Mouse (Mus musculus) stomach, embryonic 15.5 days (tissue): ENCODE measurements around the gene Slc25a28. TPM values are rescaled to one million over a fixed set of nuclear protein-coding genes. Genes with fewer than 3 reads are reported as not detected.

Source experiments
- ATAC-seq: fragments of 200-750 bp; cut with Nextera tagmentation; 2 replicates; pipeline ENCODE4 v1.8.0; 2017; ENCODE audit warnings: low read depth, moderate number of reproducible peaks, moderate TSS enrichment; ENCODE audit not compliant: insufficient read depth, low FRiP score
- H3K27ac ChIP-seq: fragments of 300-500 bp; sonication (generic); 2 replicates; pipeline ENCODE4 v1.5.1; 2015; ENCODE audit warnings: mild to moderate bottlenecking, inconsistent platforms
- H3K27me3 ChIP-seq: fragments of 300-500 bp; sonication (generic); replicated peaks from 2 replicates; pipeline ENCODE4 v1.6.1; 2015; ENCODE audit warnings: inconsistent platforms
- H3K36me3 ChIP-seq: fragments of 300-500 bp; sonication (generic); 2 replicates; pipeline ENCODE4 v1.6.1; 2015; ENCODE audit warnings: inconsistent platforms
- H3K4me1 ChIP-seq: fragments of 300-500 bp; sonication (generic); 2 replicates; pipeline ENCODE4 v1.6.1; 2015; ENCODE audit warnings: inconsistent platforms
- H3K4me2 ChIP-seq: fragments of 300-500 bp; sonication (generic); 2 replicates; pipeline ENCODE4 v1.6.1; 2015; ENCODE audit warnings: mild to moderate bottlenecking, inconsistent platforms
- H3K4me3 ChIP-seq: fragments of 300-500 bp; sonication (generic); replicated peaks from 2 replicates; pipeline ENCODE4 v1.5.1; 2015; ENCODE audit warnings: inconsistent platforms
- H3K9ac ChIP-seq: fragments of 300-500 bp; sonication (generic); 2 replicates; pipeline ENCODE4 v1.6.1; 2015; ENCODE audit warnings: inconsistent platforms
- H3K9me3 ChIP-seq: fragments of 300-500 bp; sonication (generic); 2 replicates; pipeline ENCODE4 v1.6.1; 2016; ENCODE audit warnings: inconsistent platforms
- WGBS: fragments of 180-500 bp; shearing (Covaris S2); methylation state at CpG from one replicate; pipeline ENCODE4 v1.1.7; 2015; 5-methylcytosine and 5-hydroxymethylcytosine counted together
- polyA plus RNA-seq: library from polyadenylated mRNA; unstranded; fragments of >200 nt; fragmentation: Nextera tagmentation; extraction: Ambion mirVana; gene quantifications from 2 replicates; pipeline ENCODE4 v1.2.1, GENCODE M21; 2015

The Slc25a28 gene
- polyA plus RNA-seq, 1 experiment from 2014 or later = 15.9 TPM

GRCm38 (mm10) chr19:43674316-43674689 is 378 bp downstream of the Slc25a28 start:
- Histone ChIP-seq H3K4me1 (peaks cover 15% of the 10 kb centered on the region), H3K4me3 (peak overlapping the region; percentile 97), H3K27me3 (no peaks in the 10 kb centered on the region), H3K36me3 (no peaks in the 10 kb centered on the region), H3K27ac (peak overlapping the region; percentile 87), H3K4me2 (peak overlapping the region; percentile 77), H3K9ac (peak overlapping the region; percentile 92), H3K9me3 (no peaks in the 10 kb centered on the region)
- WGBS = under 1% methylated on average over 29 of the region's 29 CpGs
- ATAC-seq = no peak

DNA sequence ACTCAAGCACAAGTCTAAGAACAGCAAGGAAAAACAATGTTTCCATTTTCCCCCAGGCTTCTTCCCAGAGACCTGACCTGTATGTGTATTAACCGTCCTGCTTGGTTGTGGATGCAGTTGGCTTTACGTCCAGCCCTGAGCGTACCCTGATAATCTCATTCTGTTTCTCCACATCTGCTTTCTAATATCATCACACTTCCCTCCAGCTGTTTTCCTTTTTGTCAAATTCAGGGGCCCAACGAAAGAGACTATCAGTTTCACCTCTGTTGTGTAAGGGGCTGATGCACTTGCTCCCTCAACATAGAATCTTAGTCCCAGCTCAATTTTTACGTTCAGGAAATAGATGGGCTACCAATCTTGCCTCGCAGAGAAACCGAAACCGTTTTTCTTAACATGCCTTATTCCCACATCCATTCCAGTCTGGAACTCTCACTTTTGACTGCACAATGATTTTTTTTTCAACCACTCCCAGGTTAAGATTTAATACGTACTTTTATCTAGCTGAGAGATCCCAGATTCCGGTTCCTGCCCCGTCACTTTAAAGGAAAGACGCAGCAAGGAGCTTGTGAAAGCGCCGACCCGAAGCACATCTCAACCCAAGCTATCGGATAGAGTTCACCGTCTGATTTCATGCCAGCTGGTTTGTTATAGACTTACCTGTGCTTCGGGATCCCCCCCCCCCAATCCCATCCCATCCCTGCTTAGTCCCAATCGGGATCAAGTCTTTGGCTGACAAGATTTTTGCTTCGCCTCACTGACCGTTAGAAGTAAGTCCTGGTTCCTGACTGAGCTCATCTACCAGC is 967 bp downstream of the Slc25a28 start:
- H3K4me2 ChIP-seq = peak overlapping the region; percentile 77
- H3K36me3 ChIP-seq = no peaks in the 10 kb centered on the region
- no peaks in the 10 kb centered on the region for H3K27me3 ChIP-seq
- no peaks in the 10 kb centered on the region for H3K9me3 ChIP-seq
- peak overlapping the region; percentile 92 for H3K9ac ChIP-seq
- H3K4me3 ChIP-seq = peak overlapping the region; percentile 97
- peaks cover 12% of the 10 kb centered on the region for H3K4me1 ChIP-seq
- peak overlapping the region; percentile 87; the same call in 1 of the 2 replicates for H3K27ac ChIP-seq
- 4% methylated on average over 21 of the region's 21 CpGs for WGBS
- no peak for ATAC-seq

DNA sequence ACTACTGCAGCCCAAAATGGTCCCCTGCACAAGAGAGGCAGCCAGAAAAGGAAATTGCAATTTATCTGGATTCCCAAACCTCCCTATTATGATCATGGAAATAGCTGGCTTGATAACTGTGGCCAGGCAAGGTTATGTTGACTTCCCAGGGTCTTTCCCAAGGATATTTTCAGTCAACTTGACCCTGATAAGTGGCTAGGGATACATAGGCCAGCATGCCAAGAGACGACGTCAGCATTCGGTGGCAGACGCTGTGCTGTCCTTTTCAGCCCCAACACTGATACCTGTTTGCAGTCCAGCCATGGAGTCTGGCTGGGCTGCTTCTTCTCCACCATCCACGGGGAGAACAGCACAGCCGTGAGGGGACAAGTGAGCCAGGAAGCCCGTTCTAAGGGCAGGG is 3.6 kb downstream of the Slc25a28 start:
- WGBS = 76% methylated on average over 7 of the region's 7 CpGs
- no peak overlapping the region for H3K9ac ChIP-seq
- no peak overlapping the region for H3K27ac ChIP-seq

GRCm38 (mm10) chr19:43669136-43669759 is 5.4 kb downstream of the Slc25a28 start:
- ATAC-seq = no peak
- H3K4me3 ChIP-seq = no peak overlapping the region
- no peaks in the 10 kb centered on the region for H3K27me3 ChIP-seq
- H3K36me3 ChIP-seq = no peaks in the 10 kb centered on the region
- H3K9me3 ChIP-seq = no peaks in the 10 kb centered on the region
- 71% methylated on average over 8 of the region's 8 CpGs for WGBS
- H3K9ac ChIP-seq = no peak overlapping the region
- H3K27ac ChIP-seq = no peak overlapping the region
- peaks cover 8% of the 10 kb centered on the region for H3K4me1 ChIP-seq
- H3K4me2 ChIP-seq = no peak overlapping the region

More for the DNA sequence above, 3.6 kb downstream of the Slc25a28 start:
- Histone ChIP-seq H3K4me2 (no peak overlapping the region), H3K9me3 (no peaks in the 10 kb centered on the region), H3K4me1 (peaks cover 8% of the 10 kb centered on the region), H3K36me3 (no peaks in the 10 kb centered on the region), H3K27me3 (no peaks in the 10 kb centered on the region), H3K4me3 (no peak overlapping the region)
- no peak for ATAC-seq

- no peak for ATAC-seq
- Histone ChIP-seq H3K27ac (no peak overlapping the region), H3K9ac (no peak overlapping the region), H3K4me2 (no peak overlapping the region), H3K36me3 (peaks cover 17% of the 10 kb centered on the region; the same call in 1 of the 2 replicates), H3K4me1 (peaks cover 3% of the 10 kb centered on the region), H3K4me3 (no peak overlapping the region), H3K9me3 (no peaks in the 10 kb centered on the region), H3K27me3 (no peaks in the 10 kb centered on the region)
- 65% methylated on average over 4 of the region's 4 CpGs for WGBS
These were observed 7.3 kb downstream of the Slc25a28 start for GRCm38 (mm10) chr19:43667430-43667809.

DNA sequence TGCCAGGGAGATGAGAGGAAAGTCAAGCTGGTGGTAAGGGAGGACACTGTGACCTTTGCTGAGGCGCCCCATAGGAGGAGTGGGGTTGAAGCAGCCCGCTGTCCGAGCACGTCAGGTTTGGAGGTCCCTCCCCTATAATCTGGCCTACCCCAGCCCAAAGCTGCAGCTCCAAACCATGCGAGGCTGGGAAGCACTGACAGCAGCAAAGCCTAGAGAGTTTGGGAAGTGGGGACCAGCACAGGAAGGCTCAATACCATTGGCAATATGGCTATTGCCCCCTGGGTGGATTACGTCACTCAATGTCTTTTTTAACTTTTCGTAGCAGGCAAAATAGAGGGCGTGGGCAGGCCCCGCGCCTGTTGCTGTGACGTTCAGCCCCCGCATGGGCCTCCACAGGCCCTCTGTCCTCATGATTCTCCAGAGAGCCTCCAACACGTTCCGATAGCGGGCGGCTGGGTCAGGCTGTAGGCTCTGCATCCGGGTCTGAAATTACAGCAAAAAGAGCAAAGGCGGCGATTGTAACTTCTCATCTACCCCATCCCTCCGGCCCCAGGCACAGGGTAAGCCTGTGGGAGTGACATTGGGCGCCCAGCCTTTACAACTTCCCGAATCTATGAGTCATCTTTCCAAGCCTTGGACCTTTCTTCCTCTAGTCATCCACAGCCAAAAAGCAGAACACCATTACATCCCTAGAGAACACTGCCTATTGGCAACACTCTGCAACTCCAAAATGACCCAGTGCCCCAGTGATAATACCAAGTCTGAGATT is 7.8 kb downstream of the Slc25a28 start:
- peaks cover 7% of the 10 kb centered on the region for H3K4me1 ChIP-seq
- H3K9ac ChIP-seq = no peak overlapping the region
- WGBS = 84% methylated on average over 22 of the region's 22 CpGs
- H3K4me2 ChIP-seq = no peak overlapping the region
- H3K27ac ChIP-seq = no peak overlapping the region
- no peak overlapping the region for H3K4me3 ChIP-seq
- no peaks in the 10 kb centered on the region for H3K27me3 ChIP-seq
- peaks cover 17% of the 10 kb centered on the region; the same call in 1 of the 2 replicates for H3K36me3 ChIP-seq
- H3K9me3 ChIP-seq = no peaks in the 10 kb centered on the region
- peak; percentile 31; the same call in 1 of the 2 replicates for ATAC-seq

- Histone ChIP-seq H3K27ac (no peak overlapping the region), H3K36me3 (peaks cover 17% of the 10 kb centered on the region; the same call in 1 of the 2 replicates), H3K27me3 (no peaks in the 10 kb centered on the region), H3K4me3 (no peak overlapping the region), H3K4me1 (peaks cover 7% of the 10 kb centered on the region), H3K9me3 (no peaks in the 10 kb centered on the region), H3K9ac (no peak overlapping the region), H3K4me2 (no peak overlapping the region)
- ATAC-seq = no peak
- 54% methylated on average over 12 of the region's 12 CpGs for WGBS
These were observed 9.1 kb downstream of the Slc25a28 start for GRCm38 (mm10) chr19:43665441-43666048.

GRCm38 (mm10) chr19:43663471-43663870 is 11.2 kb downstream of the Slc25a28 start:
- H3K4me2 ChIP-seq = no peak overlapping the region
- 77% methylated on average over 8 of the region's 8 CpGs for WGBS
- no peak overlapping the region for H3K27ac ChIP-seq
- H3K9me3 ChIP-seq = no peaks in the 10 kb centered on the region
- no peak overlapping the region for H3K4me3 ChIP-seq
- H3K36me3 ChIP-seq = peaks cover 17% of the 10 kb centered on the region; the same call in 1 of the 2 replicates
- ATAC-seq = no peak
- no peak overlapping the region for H3K9ac ChIP-seq
- no peaks in the 10 kb centered on the region for H3K27me3 ChIP-seq
- H3K4me1 ChIP-seq = peaks cover 7% of the 10 kb centered on the region

GRCm38 (mm10) chr19:43662176-43662967 is 12.3 kb downstream of the Slc25a28 start:
- H3K4me3 ChIP-seq = no peak overlapping the region
- peaks cover 7% of the 10 kb centered on the region for H3K4me1 ChIP-seq
- ATAC-seq = peak; percentile 54; the same call in 1 of the 2 replicates
- H3K27me3 ChIP-seq = no peaks in the 10 kb centered on the region
- no peaks in the 10 kb centered on the region for H3K9me3 ChIP-seq
- H3K27ac ChIP-seq = no peak overlapping the region
- 35% methylated on average over 19 of the region's 19 CpGs for WGBS
- no peak overlapping the region for H3K4me2 ChIP-seq
- peaks cover 17% of the 10 kb centered on the region; the same call in 1 of the 2 replicates for H3K36me3 ChIP-seq
- no peak overlapping the region for H3K9ac ChIP-seq

DNA sequence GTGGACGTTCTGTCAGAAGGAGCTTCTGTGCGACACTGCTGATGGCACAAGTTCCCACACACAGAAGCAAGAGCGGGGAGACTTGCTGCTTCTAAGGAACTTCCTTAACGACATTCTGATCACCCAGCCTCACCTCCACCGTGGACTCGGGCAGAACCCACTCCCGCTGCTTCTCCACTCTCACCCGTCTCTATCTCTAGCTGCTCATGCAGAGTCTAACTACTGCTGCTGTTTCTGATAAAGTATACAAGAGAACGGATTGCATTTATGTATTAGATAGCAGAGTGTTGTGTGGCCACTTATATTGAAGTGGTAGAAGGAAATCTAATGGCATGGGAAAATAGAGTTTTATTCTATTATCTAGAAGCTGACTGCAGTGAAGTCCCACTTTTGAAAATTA is 13.9 kb downstream of the Slc25a28 start:
- Histone ChIP-seq H3K27me3 (no peaks in the 10 kb centered on the region), H3K36me3 (peaks cover 17% of the 10 kb centered on the region; the same call in 1 of the 2 replicates), H3K4me1 (peaks cover 7% of the 10 kb centered on the region), H3K4me2 (no peak overlapping the region), H3K27ac (no peak overlapping the region), H3K9me3 (no peaks in the 10 kb centered on the region), H3K4me3 (no peak overlapping the region), H3K9ac (no peak overlapping the region)
- 78% methylated on average over 9 of the region's 9 CpGs for WGBS
- ATAC-seq = no peak

- Histone ChIP-seq H3K4me3 (no peak overlapping the region), H3K27me3 (no peaks in the 10 kb centered on the region), H3K9me3 (no peaks in the 10 kb centered on the region), H3K36me3 (peaks cover 17% of the 10 kb centered on the region; the same call in 1 of the 2 replicates), H3K4me1 (peaks cover 7% of the 10 kb centered on the region), H3K27ac (no peak overlapping the region), H3K4me2 (no peak overlapping the region), H3K9ac (no peak overlapping the region)
- no peak for ATAC-seq
- 78% methylated on average over 6 of the region's 6 CpGs for WGBS
These were observed 15.0 kb downstream of the Slc25a28 start for GRCm38 (mm10) chr19:43659632-43660031.
